Mouse (Mus musculus) cerebellum, adult 2 months (tissue): ENCODE measurements around the gene Secisbp2.
"Not testable (repeated sequence)": the region's sequence is repeated elsewhere in the genome, so short reads cannot be mapped to it uniquely, and the experiment has no call there.

Experiments
- CTCF ChIP-seq: fragments of 200-500 bp; IDR thresholded peaks from 2 replicates; pipeline ENCODE4 v1.5.1; 2011; ENCODE audit warnings: low read depth, mild to moderate bottlenecking, control low read depth, low read length, moderate library complexity, borderline replicate concordance; ENCODE audit not compliant: insufficient read depth
- POLR2A ChIP-seq: fragments of 200-500 bp; IDR thresholded peaks from 2 replicates; pipeline ENCODE4 v1.6.1; 2011; ENCODE audit warnings: low read length, control low read depth, borderline replicate concordance; ENCODE audit not compliant: insufficient read depth

DNA sequence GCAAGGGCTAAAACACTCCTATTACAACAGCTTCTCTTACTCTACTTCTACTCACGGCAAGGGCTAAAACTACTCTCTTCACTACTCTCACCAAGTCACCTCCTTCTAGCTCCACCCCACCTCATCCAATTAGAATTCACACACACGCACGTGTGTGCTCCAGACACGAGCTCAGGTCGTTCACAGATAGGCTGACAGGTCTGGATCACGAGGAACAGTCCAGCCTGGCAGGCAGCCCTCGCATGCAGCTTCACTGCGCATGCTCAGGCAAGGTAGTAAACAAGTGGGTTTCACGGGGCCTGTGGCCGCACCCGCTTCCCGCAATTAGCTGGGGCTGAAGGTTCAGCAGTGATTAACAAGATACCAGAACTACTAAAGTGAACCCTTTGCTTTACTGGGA is 16.7 kb downstream of the Secisbp2 start:
- TF ChIP-seq CTCF, POLR2A: not testable (repeated sequence)
